Mouse (Mus musculus) liver, embryonic 15.5 days (tissue): ENCODE results near the gene Pxylp1. TPM values are rescaled to one million over a fixed set of nuclear protein-coding genes. Genes with fewer than 3 reads are reported as not detected.
A peak's percentile ranks its signal among the peaks of the same experiment; 100 is the strongest.

Source experiments
- ATAC-seq: fragments of 200-750 bp; cut with Nextera tagmentation; 2 replicates; pipeline ENCODE4 v1.8.0; 2017; ENCODE audit warnings: moderate number of reproducible peaks, mild to moderate bottlenecking, moderate library complexity; ENCODE audit not compliant: insufficient read depth
- H3K27ac ChIP-seq: fragments of 300-500 bp; sonication (generic); replicated peaks from 2 replicates; pipeline ENCODE4 v1.5.1; 2015; ENCODE audit warnings: mild to moderate bottlenecking, inconsistent platforms
- H3K27me3 ChIP-seq: fragments of 300-500 bp; sonication (generic); 2 replicates; pipeline ENCODE4 v1.6.1; 2015; ENCODE audit warnings: mild to moderate bottlenecking, inconsistent platforms
- H3K36me3 ChIP-seq: fragments of 300-500 bp; sonication (generic); replicated peaks from 2 replicates; pipeline ENCODE4 v1.6.1; 2015; ENCODE audit warnings: moderate library complexity, mild to moderate bottlenecking, inconsistent platforms
- H3K4me1 ChIP-seq: fragments of 300-500 bp; sonication (generic); replicated peaks from 2 replicates; pipeline ENCODE4 v1.6.1; 2015; ENCODE audit warnings: inconsistent platforms
- H3K4me2 ChIP-seq: fragments of 300-500 bp; sonication (generic); 2 replicates; pipeline ENCODE4 v1.6.1; 2015; ENCODE audit warnings: moderate library complexity, mild to moderate bottlenecking, inconsistent platforms
- H3K4me3 ChIP-seq: fragments of 300-500 bp; sonication (generic); replicated peaks from 2 replicates; pipeline ENCODE4 v1.5.1; 2015; ENCODE audit warnings: mild to moderate bottlenecking, inconsistent platforms
- H3K9ac ChIP-seq: fragments of 300-500 bp; sonication (generic); 2 replicates; pipeline ENCODE4 v1.6.1; 2015; ENCODE audit warnings: moderate library complexity, mild to moderate bottlenecking, inconsistent platforms
- H3K9me3 ChIP-seq: fragments of 300-500 bp; sonication (generic); replicated peaks from 2 replicates; pipeline ENCODE4 v1.6.1; 2016; ENCODE audit warnings: inconsistent platforms
- WGBS: fragments of 180-500 bp; shearing (Covaris S2); methylation state at CpG from one replicate; pipeline ENCODE4 v1.1.7; 2015; ENCODE audit warnings: mixed read lengths; ENCODE audit not compliant: insufficient replicate concordance; 5-methylcytosine and 5-hydroxymethylcytosine counted together
- polyA plus RNA-seq: library from polyadenylated mRNA; unstranded; fragments of >200 nt; fragmentation: Nextera tagmentation; extraction: Ambion mirVana; gene quantifications from 2 replicates; pipeline ENCODE4 v1.2.1, GENCODE M21; 2015

Gene Pxylp1
- polyA plus RNA-seq, 1 experiment from 2014 or later = 6.1 TPM

DNA sequence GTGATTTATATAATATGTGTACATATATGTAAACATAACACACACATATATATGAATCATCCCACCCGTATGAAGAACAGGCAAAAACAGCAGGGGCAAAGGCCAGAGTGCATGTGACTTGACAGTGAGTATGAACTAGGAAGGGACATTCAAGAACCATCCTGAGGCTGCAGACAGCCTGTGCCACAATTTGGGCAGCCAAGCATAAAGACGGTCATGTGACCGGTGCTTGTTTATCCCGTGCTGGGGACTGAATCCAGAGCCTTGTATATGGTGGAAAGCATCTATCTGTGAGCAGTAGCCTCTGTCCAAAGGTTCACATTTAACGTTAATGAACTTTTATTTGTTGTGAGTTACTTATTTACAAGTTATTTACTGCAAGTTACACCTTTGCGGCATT lies 22.4 kb upstream of the Pxylp1 start:
- 67% methylated on average over 6 of the region's 6 CpGs for WGBS
- H3K27ac ChIP-seq = no peak overlapping the region
- H3K4me3 ChIP-seq = no peak overlapping the region
- no peak for ATAC-seq
- H3K36me3 ChIP-seq = no peaks in the 10 kb centered on the region
- no peak overlapping the region for H3K9ac ChIP-seq
- H3K27me3 ChIP-seq = no peaks in the 10 kb centered on the region
- H3K4me1 ChIP-seq = no peaks in the 10 kb centered on the region
- no peaks in the 10 kb centered on the region for H3K9me3 ChIP-seq
- H3K4me2 ChIP-seq = no peak overlapping the region

DNA sequence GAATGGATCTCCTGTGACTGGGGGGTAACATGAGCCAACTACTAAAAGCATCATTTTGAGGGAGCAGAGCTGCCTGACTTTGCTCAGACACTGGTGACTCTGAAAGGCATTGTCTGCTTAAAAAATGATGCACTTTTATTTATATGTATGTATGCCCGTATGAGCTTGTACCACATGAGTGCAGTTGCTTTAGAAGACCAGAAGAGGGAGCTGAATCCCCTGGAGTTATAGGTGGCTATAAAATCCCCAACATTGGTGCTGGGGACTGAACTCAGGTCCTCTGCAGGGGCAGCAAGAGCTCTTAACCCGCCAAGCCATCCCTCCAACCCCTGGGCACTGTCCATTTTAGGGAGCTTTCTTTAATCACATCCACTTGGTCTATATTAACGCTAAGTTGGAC lies 21.5 kb upstream of the Pxylp1 start:
- H3K4me2 ChIP-seq = no peak overlapping the region
- H3K9ac ChIP-seq = no peak overlapping the region
- no peak overlapping the region for H3K27ac ChIP-seq
- 58% methylated on average over 3 of the region's 3 CpGs for WGBS
- H3K4me3 ChIP-seq = no peak overlapping the region
- no peak for ATAC-seq
- no peaks in the 10 kb centered on the region for H3K36me3 ChIP-seq
- no peaks in the 10 kb centered on the region for H3K4me1 ChIP-seq
- H3K27me3 ChIP-seq = no peaks in the 10 kb centered on the region
- H3K9me3 ChIP-seq = no peaks in the 10 kb centered on the region

DNA sequence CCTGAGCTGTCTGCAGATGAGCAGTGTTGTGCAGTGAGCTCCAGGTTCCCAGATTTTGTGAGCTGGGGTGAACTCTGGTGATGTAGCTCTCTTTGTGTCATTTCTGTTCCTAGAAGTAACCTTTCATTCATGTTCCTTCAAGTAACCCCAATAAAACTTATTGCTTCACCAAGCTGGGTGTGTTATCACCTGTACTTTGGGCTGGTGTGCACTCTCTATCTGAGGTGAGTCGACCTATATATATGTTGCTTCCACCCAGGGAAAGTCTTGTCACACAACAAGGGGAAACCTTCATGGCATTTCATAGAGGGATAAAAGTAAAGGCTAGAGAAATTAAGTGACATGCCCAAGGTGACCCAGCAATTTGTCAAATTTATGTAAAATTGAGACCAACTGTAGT lies 17.0 kb upstream of the Pxylp1 start:
- WGBS = 48% methylated on average over 1 of the region's 1 CpGs
- no peaks in the 10 kb centered on the region for H3K27me3 ChIP-seq
- no peak overlapping the region for H3K27ac ChIP-seq

DNA sequence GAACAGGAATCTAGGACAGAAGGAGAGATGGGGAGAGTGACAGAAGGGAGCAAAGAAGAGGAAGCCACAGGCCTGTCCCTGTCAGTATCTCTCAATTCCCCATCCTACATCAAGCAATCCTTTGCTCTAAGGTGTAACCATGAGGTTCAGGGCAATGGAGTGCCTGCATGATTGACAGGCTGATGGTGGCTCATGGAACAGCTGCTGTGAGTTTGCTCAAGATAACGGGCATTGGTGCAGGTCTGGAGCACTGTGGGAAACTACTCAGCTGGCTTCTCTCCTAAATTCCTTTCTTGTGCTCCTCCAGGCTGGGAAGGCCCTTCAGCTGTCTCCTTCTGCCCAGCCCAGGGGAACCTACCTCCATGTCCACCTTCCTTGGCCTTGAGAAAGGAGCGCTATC lies 16.3 kb upstream of the Pxylp1 start:
- Histone ChIP-seq H3K36me3 (no peaks in the 10 kb centered on the region), H3K4me3 (no peak overlapping the region), H3K4me2 (no peak overlapping the region), H3K9me3 (no peaks in the 10 kb centered on the region), H3K9ac (no peak overlapping the region), H3K27me3 (no peaks in the 10 kb centered on the region), H3K4me1 (no peaks in the 10 kb centered on the region), H3K27ac (no peak overlapping the region)
- ATAC-seq = no peak
- 48% methylated on average over 2 of the region's 2 CpGs for WGBS

More for the DNA sequence above, 17.0 kb upstream of the Pxylp1 start:
- no peaks in the 10 kb centered on the region for H3K4me1 ChIP-seq
- H3K4me3 ChIP-seq = no peak overlapping the region
- no peaks in the 10 kb centered on the region for H3K36me3 ChIP-seq
- H3K4me2 ChIP-seq = no peak overlapping the region
- ATAC-seq = no peak
- no peaks in the 10 kb centered on the region for H3K9me3 ChIP-seq
- no peak overlapping the region for H3K9ac ChIP-seq

DNA sequence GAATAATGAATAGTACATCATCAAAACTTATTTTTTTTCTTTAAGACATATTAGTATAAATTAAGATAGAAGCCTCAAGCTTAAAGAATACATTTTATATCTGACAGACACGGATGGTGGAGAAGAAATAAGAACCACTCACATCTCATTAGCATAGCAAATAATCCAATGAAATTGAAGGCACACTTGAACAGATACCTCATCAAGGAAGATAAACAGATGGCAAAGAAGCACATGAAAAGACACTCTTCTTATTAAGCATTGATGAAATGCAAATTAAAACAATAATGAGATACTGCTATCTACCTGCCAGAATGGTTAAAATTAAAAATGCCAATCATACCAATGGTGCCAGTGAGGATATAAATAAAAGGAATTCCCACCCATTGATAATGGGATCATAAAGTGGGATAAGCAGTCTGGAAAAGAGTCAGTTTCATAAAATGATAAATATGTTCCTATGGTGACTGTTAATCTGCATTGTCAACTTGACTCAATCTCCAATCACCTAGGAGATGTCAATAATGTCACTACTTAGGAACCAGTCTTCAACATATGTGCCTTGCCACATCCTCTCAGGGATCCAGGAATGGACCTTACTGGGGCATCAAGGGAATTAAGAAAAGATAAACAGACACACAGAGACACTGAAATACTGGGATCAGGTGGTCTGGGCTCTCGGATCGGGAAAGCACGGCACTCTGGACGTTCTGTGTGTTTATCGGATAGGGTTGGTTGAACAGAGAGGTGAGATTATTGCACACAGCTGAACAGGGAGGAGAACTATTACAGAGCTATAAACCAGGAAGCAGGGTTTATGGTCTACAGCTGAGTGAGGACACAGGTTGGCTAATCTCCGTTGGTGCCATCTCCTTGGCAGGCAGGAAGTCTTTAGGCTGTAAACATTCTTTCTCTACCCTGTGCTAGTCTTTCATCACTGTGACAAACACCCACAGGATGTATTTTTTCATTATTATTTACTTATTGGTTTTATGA lies 12.2 kb upstream of the Pxylp1 start:
- H3K4me3 ChIP-seq = no peak overlapping the region
- WGBS = 70% methylated on average over 7 of the region's 7 CpGs
- H3K4me2 ChIP-seq = no peak overlapping the region
- no peaks in the 10 kb centered on the region for H3K9me3 ChIP-seq
- no peak overlapping the region for H3K27ac ChIP-seq
- H3K27me3 ChIP-seq = no peaks in the 10 kb centered on the region
- no peaks in the 10 kb centered on the region for H3K4me1 ChIP-seq
- no peak overlapping the region for H3K9ac ChIP-seq
- no peaks in the 10 kb centered on the region for H3K36me3 ChIP-seq
- no peak for ATAC-seq

DNA sequence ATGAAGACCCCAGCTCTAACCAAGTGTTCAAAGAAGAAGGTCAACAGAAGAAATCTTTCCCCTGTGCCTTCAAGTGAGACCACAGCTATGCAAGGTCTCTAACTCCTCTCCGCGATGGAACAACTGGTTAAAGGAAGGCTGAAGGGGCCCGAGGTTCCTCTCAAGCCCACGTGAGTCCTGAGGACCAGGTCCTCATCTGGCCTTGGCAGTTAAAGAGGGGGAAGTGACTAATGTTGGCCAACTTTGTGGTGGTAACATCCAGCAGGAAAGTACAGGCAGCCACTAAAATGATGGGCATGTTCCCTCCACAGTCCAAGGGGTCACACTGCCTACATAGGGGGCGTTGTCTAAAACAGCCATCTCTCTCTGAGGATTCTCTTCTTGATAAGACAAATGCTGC lies 7.2 kb upstream of the Pxylp1 start:
- WGBS = 26% methylated on average over 5 of the region's 5 CpGs
- H3K27me3 ChIP-seq = no peaks in the 10 kb centered on the region
- no peak overlapping the region for H3K9ac ChIP-seq
- peak; percentile 34 for ATAC-seq
- peak overlapping the region; percentile 29; the same call in 1 of the 2 replicates for H3K27ac ChIP-seq
- no peaks in the 10 kb centered on the region for H3K4me1 ChIP-seq
- no peaks in the 10 kb centered on the region for H3K36me3 ChIP-seq
- H3K4me2 ChIP-seq = peak overlapping the region; percentile 13; the same call in 1 of the 2 replicates
- H3K4me3 ChIP-seq = no peak overlapping the region
- no peaks in the 10 kb centered on the region for H3K9me3 ChIP-seq

DNA sequence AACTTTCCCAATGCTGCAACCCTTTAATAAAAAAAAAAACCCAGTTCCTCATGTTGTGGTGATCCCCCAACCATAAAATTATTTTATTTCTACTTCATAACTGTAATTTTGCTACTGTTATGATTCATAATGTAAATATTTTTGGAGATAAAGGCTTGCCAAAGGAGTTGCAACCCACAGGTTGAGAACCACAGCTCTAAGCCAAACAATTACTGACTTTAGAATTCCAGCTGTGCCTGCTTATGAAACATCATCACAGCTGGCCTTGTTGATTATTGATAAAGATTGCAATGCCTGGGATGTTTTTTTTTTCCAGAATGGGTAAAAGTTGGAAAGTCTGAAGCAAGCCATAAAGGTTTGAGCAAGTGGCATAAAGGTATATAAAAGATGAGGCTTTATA lies 6.5 kb upstream of the Pxylp1 start:
- Histone ChIP-seq H3K4me2 (no peak overlapping the region), H3K27ac (no peak overlapping the region), H3K4me1 (no peaks in the 10 kb centered on the region), H3K9me3 (no peaks in the 10 kb centered on the region), H3K36me3 (no peaks in the 10 kb centered on the region), H3K4me3 (no peak overlapping the region), H3K27me3 (no peaks in the 10 kb centered on the region), H3K9ac (no peak overlapping the region)
- ATAC-seq = no peak

DNA sequence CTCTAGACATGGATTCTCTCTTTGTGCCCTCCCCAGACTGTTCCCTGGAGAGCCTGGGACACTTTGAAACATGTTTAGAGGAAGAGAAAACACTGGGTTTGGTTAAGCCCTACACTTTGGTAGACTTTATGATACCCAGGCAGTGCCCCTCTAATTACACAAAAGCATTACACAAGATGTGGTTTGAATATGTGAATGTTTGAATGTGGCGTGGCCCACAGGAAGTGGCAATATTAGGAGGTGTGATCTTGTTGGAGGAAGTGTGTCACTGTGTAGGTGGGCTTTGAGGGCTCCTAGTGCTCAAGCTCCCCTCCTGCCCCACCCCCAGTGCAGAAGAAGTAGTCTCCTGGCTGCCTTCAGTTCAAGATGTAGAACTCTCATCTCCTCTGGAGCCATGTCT lies 4.2 kb upstream of the Pxylp1 start:
- no peaks in the 10 kb centered on the region for H3K9me3 ChIP-seq
- no peaks in the 10 kb centered on the region for H3K36me3 ChIP-seq
- H3K4me3 ChIP-seq = no peak overlapping the region
- H3K27me3 ChIP-seq = no peaks in the 10 kb centered on the region
- no peak overlapping the region for H3K9ac ChIP-seq
- H3K27ac ChIP-seq = no peak overlapping the region
- H3K4me2 ChIP-seq = no peak overlapping the region
- no peak for ATAC-seq
- no peaks in the 10 kb centered on the region for H3K4me1 ChIP-seq
- WGBS = 41% methylated on average over 1 of the region's 1 CpGs

DNA sequence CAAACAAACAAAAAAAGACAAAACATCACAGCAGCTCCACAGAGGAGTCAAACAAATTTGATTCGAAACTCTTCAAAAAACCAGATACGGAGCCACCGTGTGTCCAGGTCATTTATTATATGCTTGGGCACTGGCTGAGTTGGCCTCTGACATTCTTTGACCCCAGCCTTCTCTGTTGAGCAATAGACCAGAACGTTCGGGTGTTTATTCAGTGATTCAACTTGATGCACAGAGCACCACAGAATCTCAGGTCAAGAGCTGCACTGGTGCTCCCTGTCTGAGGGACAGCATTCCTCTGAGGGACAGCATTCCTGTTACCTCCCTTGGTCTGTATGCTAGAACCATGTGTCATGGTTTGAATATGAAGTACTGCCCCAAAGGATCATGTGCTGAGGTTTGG lies 1.1 kb upstream of the Pxylp1 start:
- WGBS = 47% methylated on average over 5 of the region's 5 CpGs

DNA sequence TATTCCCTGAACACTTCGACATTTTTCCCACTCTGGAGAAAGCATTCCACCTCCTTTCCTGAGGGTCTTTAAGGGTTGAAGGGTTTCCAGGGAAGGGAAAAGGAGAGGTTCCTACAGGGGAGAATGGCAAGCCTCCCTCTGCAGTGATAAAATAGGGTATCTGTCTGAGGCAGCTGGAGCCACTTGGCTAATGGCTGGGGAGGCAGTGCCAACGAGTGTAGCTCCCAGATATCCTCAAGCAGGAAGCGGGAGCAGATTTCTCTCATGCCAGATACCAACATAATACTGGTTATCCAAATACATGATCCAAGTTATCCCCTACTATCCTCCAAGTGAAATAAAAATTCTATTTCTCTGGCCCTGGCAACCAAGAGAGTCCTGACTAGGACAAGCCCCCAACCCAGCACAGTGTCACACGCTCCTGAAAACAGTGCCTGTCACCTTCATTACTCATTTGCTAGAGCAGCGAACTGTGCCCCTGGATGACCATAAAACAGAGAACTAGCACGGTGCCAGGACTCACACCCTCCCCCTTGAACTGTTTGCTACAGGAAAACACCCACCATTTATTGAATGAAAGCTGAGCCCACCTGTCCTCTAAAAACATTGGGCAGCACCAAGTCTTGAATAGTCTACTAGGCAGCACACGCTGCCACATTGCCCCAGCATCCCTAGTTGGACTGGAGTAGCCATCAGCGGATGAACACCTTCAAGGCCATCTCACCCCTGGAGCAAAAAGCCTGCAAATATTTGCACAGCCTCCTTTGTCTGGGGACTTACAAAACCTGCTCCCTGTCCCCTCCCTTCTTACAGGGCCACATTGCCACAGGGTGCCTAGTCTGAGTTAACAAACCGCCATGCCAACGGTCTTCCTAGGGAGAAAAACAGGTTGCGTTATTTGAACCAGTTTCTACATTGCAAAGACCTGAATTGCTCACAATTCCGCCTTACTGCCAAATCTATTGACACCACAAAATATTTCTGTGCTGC lies 833 bp downstream of the Pxylp1 start:
- no peak for ATAC-seq
- Histone ChIP-seq H3K27me3 (peaks cover 44% of the 10 kb centered on the region), H3K4me1 (no peaks in the 10 kb centered on the region), H3K27ac (no peak overlapping the region), H3K9ac (no peak overlapping the region), H3K4me3 (no peak overlapping the region), H3K4me2 (no peak overlapping the region), H3K9me3 (no peaks in the 10 kb centered on the region), H3K36me3 (no peaks in the 10 kb centered on the region)
- 50% methylated on average over 12 of the region's 12 CpGs for WGBS

More for the DNA sequence above, 1.1 kb upstream of the Pxylp1 start:
- no peak overlapping the region for H3K9ac ChIP-seq
- no peak overlapping the region for H3K27ac ChIP-seq
- peaks cover 25% of the 10 kb centered on the region for H3K27me3 ChIP-seq
- H3K4me2 ChIP-seq = no peak overlapping the region
- H3K4me1 ChIP-seq = no peaks in the 10 kb centered on the region
- H3K9me3 ChIP-seq = no peaks in the 10 kb centered on the region
- no peak overlapping the region for H3K4me3 ChIP-seq
- no peak for ATAC-seq
- H3K36me3 ChIP-seq = no peaks in the 10 kb centered on the region

DNA sequence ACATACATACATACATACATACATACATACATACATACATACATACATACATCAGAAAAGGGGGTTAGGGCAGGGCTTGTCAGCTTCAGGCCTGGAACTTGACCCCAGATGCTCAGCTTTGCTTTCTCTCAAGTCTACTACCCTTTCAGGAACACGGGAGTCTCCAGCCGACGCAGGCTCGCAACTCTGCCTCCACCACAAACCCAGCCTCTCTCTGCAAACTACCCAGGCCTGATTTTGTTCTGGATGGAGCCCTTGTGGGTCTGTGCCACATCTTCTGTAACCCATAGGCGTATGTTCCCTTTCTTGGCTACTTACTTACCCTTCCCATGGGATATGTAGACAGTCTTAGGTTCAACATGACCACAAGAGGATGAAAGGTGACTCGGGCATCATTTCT lies 1.7 kb downstream of the Pxylp1 start:
- Histone ChIP-seq H3K9me3 (no peaks in the 10 kb centered on the region), H3K27ac (no peak overlapping the region), H3K4me2 (no peak overlapping the region), H3K9ac (no peak overlapping the region), H3K36me3 (no peaks in the 10 kb centered on the region), H3K27me3 (peaks cover 47% of the 10 kb centered on the region), H3K4me1 (no peaks in the 10 kb centered on the region), H3K4me3 (no peak overlapping the region)
- ATAC-seq = no peak
- WGBS = 63% methylated on average over 6 of the region's 6 CpGs
